Mouse (Mus musculus) frontal cortex, adult 2 months (tissue): ENCODE data around the gene Plekhh3. TPM values are rescaled to one million over a fixed set of nuclear protein-coding genes. Genes with fewer than 3 reads are reported as not detected.

Experiments used
- DNase-seq, 2 experiments: peaks; one replicate each; pipeline ENCODE4 v3.0.0; 2022; ENCODE audit warnings: low spot score in 1 of 2; ENCODE audit errors: extremely low spot score in 1 of 2
- polyA plus RNA-seq: library from polyadenylated mRNA; depleted of rRNA; stranded (reverse); fragments of >200 nt; gene quantifications from 2 replicates; pipeline ENCODE4 v1.2.3, GENCODE M21; 2012; rRNA removed

Plekhh3 gene
- 15.8 and 17.9 TPM in 2 replicates for polyA plus RNA-seq

DNA sequence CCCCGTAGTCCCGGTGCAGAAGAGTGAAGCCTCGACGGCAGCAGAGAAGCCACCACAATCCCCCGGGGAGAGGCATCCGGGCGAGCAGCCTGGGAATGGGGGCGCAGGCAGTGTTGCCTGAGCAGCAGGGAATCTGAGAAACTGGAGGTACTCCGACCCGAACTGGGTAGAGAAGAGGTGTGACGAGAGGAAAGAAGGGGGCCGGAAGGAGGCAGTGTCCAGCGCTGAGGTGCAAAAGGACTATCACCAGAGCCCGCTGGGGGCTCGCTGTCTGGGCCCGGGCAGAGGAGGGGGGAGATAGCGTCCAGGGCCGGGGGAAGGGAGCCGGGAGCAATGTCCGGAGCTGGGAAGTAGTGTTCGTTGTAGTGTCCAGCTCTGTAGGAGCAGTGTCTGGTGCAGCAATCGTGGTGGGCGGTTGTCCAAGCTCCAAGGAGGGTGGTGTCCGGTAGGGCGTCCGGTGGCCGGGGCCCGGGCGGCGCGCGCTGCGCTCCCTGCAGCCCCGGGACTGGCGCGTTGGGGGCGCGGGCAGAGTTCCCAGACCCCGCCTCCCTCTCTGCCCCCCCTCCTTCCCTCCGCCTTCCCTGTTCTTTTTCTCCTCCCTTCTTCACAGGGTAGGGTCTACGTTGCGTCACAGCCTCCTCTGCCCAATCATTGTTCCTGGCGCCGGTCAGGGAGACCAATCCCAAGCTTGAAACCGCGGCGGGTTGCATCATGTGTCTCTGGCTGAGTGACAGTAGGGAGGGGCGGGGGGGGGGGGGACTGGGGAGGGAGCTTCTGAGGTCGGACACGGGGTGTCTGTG lies at the start of gene Plekhh3:
Gene Plekhh3, minus strand, starts transcription at position 541 of the 800 bp plus-strand sequence.
- DNase-seq: peak; percentile 96 to 97

DNA sequence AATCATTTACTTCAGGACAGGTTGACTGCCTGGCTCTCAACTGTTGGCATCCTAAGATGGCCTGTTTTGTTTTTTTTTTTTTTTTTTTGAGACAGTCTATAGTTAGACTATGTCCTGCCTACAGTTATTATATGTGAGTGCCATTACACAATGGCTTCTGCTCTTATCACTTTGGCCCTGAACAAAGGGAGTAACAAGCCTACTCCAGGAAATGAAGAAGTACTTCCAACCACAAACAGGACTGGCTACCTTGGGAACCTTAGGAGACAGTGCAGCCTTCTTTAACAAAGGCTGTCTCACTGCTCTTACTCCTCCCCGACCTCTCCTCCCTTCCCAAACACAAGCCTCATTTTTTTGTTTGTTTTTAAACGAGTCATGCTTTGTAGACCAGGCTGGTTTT lies 49.7 kb upstream of the Plekhh3 start:
- no peak for DNase-seq

DNA sequence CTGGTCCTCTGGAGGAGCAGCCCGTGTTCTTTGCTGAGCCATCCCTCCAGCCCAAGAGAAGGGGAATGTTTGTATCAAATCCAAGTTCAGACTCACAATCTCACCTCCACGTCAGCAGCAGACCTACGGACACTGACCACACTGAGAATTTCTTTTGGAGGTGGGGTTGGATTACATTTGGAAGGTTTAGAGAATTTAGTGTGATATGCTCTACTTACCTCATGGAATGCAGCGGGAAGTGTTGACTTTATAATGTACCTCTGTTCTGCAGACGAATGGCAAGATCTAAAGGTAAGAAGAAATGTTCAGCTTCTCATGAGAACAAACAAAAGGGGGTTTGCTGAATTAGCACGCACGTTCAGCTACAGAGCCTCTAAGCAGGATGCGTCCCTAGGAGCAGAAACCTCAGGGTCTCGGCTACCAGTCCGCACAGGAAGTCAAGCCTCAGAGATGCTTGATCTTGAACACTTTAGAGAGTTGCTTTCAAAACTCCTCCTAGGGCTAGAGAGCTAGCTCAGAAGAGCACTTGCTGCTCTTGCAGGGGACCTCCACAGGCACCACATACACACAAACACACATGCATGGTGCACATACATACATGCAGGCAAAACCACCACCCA lies 47.4 kb upstream of the Plekhh3 start:
- no peak for DNase-seq

DNA sequence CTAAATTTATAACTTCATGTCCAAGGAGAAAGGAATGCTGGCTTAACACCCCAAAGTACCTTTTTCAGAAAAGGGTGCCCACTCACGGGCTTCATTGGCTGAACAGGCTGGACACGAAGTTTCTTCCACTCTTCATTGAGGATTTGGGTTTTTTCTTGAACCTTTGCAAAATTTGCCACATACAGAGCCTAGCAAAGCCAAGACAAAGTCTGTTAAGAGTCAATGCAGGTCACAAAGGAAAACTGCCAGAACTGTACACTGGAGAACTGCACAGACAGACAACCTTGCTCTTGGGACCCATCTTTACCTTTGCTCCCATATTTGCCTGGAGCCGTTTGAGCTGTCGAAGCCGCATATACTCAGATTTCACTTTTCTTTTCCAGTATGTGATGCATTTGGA lies 45.8 kb upstream of the Plekhh3 start:
- no peak for DNase-seq

DNA sequence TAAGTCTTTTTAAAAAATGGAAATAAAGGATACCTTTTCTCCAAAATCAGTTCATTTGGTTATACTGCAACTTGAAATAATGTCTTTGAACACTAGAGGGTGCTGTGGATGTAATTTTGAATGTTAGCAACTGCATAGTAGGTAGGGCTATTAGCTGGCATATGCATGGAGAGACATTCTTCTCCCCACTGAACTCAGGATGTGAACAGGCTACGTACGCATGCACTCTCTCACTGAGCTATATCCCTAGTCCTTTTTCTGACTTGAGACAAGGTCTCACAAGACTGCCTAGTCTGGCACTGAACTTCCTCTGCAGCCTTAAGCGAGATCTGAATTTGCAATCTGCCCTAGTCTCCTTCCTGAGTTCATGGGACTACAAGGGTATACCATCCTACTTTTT lies 40.8 kb upstream of the Plekhh3 start:
- peak in 1 of 2 experiments; percentile 93 for DNase-seq

DNA sequence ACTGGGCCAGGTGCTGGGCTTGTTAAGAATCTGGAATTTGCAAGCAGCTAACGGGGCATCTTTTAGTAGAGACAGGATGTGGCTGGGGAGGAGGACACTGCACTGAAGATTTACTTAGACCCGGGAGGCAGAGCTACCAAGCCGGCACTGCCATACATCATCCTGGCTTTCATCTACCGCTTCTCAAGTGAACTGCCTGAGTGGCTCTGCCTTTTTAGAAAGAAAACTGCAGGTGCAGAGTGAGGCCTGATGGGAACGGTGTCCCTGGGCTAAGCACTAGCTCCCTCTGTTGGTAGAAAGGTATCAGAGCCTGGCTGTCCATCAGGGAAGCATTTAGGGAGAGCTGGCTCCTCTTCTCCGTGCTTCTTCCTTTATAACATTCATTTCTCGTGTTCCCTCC lies 29.8 kb upstream of the Plekhh3 start:
- peak in 1 of 2 experiments; percentile 79 for DNase-seq

DNA sequence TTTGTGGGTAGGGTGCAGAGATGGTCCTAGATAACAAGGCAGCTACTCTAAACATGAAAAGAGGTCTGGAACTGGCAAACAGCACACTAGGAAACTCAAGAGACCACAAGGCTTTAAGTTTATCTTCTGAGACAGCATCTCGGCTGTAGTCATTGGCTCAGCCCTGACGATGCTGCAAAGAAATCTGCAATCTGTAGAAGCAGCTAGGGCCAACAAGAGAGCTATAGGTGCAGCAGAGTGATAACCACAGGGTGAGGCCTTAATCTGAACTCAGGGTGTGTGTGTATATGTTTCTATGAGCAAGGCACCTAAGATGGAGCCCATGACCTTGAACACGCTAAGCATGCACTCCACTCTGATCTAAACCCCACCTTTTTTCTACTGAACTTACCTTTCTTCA lies 28.4 kb upstream of the Plekhh3 start:
- DNase-seq: no peak

DNA sequence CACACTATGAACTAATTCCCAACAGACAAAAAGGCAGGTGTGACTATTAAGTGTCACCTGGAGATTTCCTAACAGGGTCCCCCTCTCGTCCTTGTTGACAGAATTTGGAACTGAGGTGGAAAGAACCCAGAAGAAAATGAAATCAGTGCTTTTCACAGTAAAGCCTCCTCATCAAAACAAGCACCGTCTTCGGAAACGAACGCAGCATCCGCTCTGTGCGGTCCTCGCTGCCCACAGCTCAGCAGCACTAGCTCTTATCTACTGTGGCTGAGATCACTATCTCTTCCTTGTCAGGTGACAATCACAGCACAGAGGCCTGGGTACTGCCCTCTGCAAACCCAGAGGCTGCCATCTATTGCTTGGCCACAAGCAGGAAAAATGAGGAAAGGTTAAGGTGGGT lies 25.0 kb upstream of the Plekhh3 start:
- no peak for DNase-seq

DNA sequence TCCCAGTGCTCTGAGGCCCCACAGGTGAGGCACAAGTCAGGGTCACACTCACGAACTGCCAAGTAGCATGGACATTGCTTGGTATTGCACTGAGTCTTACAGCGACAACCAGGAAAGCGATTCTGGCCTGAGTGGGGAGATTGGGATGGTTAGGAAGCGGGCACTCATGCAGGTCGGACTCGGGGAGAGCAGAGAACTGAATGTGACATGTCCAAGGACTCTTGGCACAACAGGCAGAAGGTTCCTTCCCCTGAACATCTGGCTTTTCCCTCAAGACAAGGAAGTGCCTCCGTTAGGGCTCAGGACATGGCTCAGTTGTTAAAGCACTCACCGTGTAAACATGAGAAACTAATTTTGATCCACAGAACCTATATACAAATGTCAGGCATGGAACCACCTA lies 24.4 kb upstream of the Plekhh3 start:
- DNase-seq: no peak

DNA sequence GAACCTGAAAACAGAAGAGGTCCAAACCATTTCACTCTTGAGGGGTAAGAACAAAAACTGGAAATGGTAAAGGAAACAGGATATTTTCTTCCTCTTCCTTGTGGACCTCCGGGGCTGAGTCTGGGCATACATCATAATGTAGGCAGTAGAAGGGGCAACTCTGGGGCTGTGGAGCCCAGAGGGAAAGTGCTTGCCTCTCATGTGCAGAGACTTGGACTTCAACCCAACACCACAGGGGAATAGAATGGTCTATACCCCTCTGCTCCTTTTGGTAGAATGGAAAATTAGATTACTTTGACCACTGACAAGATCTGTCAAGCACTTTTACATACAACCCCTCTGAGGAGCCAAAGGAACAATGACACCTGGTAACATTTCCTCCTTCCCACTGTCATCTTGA lies 23.9 kb upstream of the Plekhh3 start:
- DNase-seq: no peak

DNA sequence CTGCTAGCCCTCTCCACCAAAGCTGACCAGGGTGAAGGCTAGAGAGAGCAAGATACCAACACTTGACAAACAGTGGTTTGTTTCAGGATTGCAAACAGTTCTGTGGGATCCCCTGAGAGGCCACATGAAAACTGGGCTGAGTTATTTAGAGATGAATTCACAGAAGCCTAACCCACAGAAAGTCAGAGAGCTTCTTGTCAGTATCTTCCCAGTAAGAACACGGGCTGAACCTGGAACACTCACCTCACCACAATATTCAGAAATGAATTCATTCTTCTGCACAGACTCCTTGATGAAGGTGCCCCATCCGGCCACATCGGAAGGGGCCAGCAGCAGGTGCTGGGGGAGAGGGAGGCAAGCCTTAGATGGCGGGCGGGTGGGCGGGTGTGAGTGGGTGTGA lies 23.5 kb upstream of the Plekhh3 start:
- DNase-seq: no peak

DNA sequence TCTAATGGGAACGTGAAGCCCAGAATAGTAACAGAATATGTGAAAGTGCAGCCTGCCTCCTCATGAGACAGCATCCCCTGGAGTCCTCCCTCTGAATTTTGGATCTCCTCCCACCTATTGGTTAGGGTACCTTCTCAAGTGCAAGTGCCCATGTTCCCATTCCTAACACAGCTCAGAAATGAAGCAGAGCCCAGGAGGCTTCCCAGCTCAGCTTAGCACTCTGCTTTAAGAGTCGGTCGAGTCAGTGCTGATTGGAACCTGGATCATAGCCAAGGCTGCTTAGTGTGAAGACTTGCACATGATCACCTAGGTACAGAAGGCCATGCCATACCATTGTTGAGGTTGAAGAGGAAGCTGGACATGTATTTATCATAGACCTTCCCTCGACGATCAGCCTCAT lies 23.0 kb upstream of the Plekhh3 start:
- no peak for DNase-seq

DNA sequence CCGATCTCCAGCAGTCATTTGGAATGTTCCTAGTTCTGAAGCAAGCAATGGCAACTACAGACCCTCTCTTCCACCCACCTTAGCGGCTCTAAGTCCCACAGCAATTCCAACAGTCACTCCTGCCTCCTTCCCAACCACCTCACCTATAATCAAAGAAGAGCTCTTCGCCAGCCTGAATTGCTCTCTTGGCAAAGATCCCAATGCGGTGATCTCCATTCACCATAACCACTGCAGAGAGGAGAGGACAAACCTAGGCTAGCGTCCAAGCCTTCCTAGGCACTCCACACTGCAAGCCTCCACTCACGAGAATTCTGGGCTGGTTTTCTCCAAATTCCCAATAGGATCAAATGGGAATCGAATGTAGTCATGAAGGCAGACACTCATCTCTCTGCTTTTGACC lies 21.9 kb upstream of the Plekhh3 start:
- no peak for DNase-seq

DNA sequence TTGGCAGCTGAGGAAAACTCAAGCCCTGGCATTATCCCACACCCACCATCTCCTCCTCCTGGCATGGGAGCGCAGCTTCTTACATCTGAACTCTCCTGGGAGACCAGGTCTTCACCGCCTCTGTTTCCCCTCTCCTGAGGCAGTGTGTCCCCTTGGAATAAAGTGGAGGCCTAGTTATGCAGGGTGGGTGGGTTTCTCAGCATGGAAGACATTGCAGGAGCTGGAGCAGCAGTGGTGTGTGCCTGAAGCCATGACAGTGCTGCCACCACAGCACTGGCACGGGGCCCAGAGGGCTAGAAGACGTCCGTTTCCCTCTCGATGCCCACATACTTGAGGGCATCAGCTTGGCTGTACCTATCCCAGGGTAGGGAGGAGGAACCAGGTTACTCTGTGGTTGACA lies 21.5 kb upstream of the Plekhh3 start:
- no peak for DNase-seq

DNA sequence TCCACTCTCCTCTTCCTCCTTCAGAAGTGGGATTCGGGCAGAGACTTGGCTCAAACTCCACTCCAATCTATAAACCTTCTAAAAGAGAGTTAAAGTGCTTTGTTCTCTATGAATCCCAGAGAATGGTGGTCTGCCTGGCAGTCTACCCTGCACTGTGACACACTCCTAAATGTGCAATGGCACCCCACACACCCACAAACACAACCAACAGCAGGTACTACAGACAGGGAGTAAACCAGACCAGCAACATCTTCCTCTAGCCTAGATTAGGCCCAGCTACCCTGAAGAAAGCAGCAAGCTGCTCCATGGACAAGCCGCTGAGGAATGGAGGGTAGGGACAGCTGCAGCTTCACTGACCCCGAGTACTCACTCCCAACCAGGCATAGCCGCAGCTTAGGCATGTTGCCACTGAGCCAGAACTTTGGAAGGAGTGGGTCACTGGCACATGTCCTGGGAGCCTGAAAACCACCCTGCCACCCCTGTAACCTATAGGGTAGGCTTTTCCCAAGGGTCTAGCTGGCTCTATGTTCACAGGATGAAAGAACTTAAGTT lies 20.8 kb upstream of the Plekhh3 start:
- DNase-seq: no peak

DNA sequence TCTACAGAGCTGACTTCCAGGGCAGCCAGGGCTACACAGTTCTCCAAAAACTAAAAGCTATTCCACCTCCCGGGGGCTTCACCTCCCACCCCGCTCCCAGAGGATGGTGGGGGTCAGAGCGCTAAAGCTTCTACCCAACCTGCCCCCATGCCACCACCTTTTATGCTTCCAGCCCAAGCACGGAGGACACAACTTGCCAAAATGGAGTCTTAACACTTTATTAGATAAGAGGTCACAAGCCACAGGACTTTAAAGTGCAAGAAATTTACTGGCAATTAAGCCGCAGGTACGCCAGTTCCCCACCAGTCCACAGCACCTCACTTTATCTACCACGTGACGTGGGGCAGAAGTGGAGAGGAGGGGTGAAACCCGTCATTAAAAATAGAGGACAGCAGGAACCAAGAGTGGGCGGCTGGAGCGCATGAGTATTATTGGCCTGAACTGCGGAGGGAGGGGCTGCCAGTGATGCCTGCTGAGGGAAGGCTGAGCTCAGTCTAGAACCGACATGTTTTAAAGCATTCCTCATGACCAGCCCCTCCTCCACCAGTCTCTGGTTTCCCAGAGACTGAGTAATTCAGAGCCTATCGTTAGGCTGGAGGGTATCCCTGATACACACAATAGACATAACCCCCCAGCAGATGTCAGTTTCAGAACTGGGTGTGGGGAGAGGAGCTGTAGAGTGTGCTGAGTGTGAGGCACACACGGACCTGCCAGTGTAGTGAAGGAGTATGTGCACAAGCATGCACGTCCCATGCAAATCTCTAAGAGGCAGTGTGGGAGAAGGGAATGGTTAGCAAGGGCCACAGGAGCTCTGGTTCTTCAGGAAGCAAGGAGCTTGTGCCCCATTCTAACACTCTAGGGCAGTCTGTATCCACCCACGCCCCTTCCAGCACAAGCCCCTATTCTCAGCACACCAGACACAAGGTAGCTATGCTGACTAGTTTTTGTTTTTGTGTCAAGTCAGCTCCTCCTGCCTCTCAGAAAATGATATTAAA lies 20.1 kb upstream of the Plekhh3 start:
- DNase-seq: no peak

DNA sequence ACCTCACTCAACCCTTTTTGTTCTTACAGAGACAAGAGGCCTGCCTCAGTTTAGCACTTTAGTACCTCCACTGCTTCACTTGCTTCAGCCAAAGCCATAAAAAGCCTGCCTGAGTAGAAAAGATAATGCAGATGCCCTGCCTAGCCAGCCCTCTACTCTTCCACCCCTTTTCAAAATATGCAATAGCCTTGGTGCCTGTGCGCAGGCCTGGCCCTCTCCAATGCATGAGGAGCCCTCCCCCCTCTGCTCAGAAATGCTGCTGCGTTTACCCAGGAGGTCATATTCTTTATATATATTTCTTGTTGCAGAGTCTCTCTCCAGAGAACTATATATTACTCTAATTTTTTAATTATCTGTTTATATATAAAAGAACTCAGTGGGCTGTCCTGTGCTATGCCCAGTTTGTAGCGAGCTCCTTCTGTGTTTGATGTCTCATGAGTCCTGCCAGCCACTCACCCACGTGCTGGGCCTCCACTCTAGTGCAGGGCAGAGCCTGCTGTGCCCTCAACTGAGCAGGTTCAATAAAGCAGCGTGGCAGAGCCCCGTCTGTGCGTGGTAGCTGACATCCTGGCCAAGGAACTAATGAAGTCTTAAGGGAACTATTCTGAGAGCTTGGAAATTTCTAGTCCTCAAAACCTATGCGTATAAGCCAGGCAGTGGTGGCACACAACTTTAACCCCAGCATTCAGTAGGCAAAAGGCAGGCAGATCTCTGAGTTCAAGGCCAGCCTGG lies 19.2 kb upstream of the Plekhh3 start:
- no peak for DNase-seq

DNA sequence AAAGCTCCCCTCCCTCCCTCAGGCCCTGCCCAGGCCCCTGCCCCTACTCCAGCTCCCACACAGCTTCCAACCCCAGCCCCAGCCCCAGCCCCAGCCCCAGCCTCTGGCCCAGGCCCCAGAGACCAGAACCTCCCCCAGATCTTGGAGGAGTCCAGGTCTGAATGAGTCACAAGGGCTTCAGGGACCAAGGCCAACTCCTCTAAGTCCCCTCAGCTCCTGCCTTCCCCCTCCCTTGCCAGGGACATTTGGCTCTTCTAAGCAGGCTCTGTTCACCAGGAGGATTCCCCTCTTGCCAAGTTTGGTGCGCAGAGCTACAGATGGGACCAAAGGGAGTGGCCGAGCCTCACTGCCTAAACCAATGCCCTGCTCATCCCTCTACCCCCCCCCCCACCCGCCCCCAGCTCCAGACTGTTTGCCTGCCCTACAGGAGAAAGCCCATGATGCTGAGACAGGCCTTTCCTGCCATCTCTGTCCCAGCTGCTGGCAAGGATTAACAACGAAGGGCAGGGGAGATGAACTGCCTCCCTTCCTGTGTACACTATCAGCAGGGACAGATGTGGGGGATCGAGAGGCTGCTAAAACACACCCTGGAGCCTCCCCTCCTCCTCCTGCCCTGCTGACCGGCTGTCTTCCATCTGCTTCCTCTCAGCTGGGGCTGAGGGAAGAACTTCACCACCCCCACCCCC lies 18.5 kb upstream of the Plekhh3 start:
- DNase-seq: peak in 1 of 2 experiments; percentile 66

DNA sequence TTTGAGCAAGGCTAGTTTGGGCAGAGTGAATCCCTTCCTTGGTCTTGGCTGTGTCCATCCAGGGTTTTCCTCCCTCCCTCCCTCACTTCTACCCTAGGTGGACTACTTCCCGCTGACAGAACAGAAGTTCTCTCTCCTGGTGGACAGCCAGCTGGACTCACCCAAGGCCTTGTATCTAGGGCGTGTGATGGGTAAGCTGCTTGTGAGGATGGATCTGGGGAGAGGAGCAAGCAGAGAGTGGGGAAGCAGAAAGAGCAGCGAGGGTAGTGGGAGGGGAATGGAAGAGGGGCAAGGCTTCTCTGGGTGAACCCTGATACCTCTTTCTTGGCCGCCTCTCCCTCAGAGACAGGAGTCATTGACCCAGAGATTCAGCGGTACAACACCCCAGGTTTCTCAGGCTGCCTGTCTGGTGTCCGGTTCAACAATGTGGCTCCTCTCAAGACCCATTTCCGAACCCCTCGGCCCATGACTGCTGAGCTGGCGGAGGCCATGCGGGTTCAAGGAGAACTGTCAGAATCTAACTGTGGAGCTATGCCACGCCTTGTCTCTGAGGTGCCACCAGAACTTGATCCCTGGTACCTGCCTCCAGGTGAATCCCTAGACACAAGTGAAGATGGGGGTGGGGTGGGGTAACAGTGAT lies 17.1 kb upstream of the Plekhh3 start:
- DNase-seq: no peak
